Mouse (Mus musculus): Measurements from ENCODE around the gene Slfn8. TPM values are rescaled to one million over a fixed set of nuclear protein-coding genes. Genes with fewer than 3 reads are reported as not detected.
A peak's percentile ranks its signal among the peaks of the same experiment; 100 is the strongest.

Gene Slfn8
- polyA plus RNA-seq, 1 experiment from 2014 or later: 0.26 TPM

DNA sequence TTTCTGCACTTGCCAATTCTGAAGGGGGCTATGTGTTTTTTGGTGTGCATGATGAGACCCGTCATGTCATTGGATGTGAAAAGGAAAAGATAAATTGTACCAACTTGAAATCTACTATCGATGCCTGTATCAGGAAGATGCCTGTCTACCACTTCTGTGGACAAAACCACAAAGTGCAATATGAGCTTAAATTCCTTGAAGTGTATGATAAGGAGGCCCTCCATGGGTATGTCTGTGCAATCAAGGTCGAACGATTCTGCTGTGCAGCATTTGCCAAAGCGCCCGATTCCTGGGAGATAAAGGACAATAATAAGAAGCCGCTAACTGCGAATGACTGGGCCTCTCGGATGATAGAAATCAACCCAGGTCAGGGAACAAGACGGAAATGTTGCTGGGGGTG, 63.7 kb downstream of the Slfn8 start:
- H3K4me3 ChIP-seq (replicated peaks): no peak overlapping the region
- H3K4me2 ChIP-seq: no peak overlapping the region
- no peak for ATAC-seq (ENCODE audit: insufficient number of reproducible peaks, insufficient read depth, low FRiP score, low TSS enrichment, low read depth)
- WGBS: 85% methylated on average over 10 of the region's 10 CpGs
- H3K4me1 ChIP-seq (replicated peaks): 0 out of 2 replicates have a peak, but pooled peaks cover 1% of the 10 kb centered on the region
- no peaks in the 10 kb centered on the region for H3K9me3 ChIP-seq
- peaks cover 42% of the 10 kb centered on the region for H3K27me3 ChIP-seq
- H3K27ac ChIP-seq: no peak overlapping the region
- H3K9ac ChIP-seq (replicated peaks): no peak overlapping the region
- no peaks in the 10 kb centered on the region for H3K36me3 ChIP-seq

DNA sequence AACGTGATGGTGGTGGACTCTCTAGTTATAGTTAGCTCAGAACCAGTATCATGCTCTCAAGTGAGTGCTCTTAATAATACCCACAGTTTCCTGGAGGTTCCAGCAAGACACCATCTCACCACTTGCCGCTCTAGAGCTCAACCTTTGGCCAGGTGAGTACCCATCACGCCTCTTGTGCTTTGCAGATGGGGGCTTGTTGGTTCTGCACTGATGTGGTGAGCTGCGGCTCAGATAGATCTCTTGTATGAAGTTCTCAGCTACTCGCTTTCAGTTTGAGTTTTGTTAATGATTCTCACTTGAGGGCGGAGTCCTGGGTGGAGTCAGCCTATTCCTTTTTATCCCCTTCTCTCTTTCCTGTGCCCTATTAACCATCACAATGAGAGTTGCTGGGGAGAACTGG, 66.0 kb downstream of the Slfn8 start:
- Histone ChIP-seq H3K27ac (no peak overlapping the region), H3K9ac (replicated peaks) (no peak overlapping the region), H3K4me2 (no peak overlapping the region), H3K27me3 (peaks cover 57% of the 10 kb centered on the region), H3K4me3 (replicated peaks) (no peak overlapping the region), H3K4me1 (replicated peaks) (0 out of 2 replicates have a peak, but pooled peaks cover 9% of the 10 kb centered on the region), H3K36me3 (no peaks in the 10 kb centered on the region), H3K9me3 (no peaks in the 10 kb centered on the region)
- 77% methylated on average over 6 of the region's 6 CpGs for WGBS
- ATAC-seq (ENCODE audit: insufficient number of reproducible peaks, insufficient read depth, low FRiP score, low TSS enrichment, low read depth): no peak

GRCm38 (mm10) chr11:82952612-82953542, 67.7 kb downstream of the Slfn8 start:
- 59% methylated on average over 9 of the region's 9 CpGs for WGBS
- Histone ChIP-seq H3K9me3 (no peaks in the 10 kb centered on the region), H3K4me2 (0 out of 2 replicates have a peak overlapping the region, but pooled peaks have one; percentile 28), H3K9ac (replicated peaks) (no peak overlapping the region), H3K4me3 (replicated peaks) (no peak overlapping the region), H3K27me3 (peaks cover 68% of the 10 kb centered on the region), H3K36me3 (no peaks in the 10 kb centered on the region), H3K4me1 (replicated peaks) (0 out of 2 replicates have a peak, but pooled peaks cover 9% of the 10 kb centered on the region), H3K27ac (no peak overlapping the region)
- ATAC-seq (ENCODE audit: insufficient number of reproducible peaks, insufficient read depth, low FRiP score, low TSS enrichment, low read depth): no peak

Small RNAs within 50 kb of the gene (microRNA-seq; reads per million reads assigned to microRNA genes)
- not detected for gene Gm27598
- gene Mir7679: not detected

Other genes with a start within 250 kb of the Slfn8 start
- 48.3 and 48.6 TPM in 2 replicates for gene Lig3, start 239.7 kb downstream of the Slfn8 start, polyA plus RNA-seq (2016; fragmentation: Nextera tagmentation; extraction: Ambion mirVana)
- gene Rffl, start 149.6 kb downstream of the Slfn8 start, polyA plus RNA-seq (2016; fragmentation: Nextera tagmentation; extraction: Ambion mirVana): 18.8 and 19.5 TPM in 2 replicates
- 10.3 and 11.8 TPM in 2 replicates for gene Rad51d, start 130.2 kb downstream of the Slfn8 start, polyA plus RNA-seq (2016; fragmentation: Nextera tagmentation; extraction: Ambion mirVana)
- gene Fndc8, start 128.7 kb downstream of the Slfn8 start, polyA plus RNA-seq (2016; fragmentation: Nextera tagmentation; extraction: Ambion mirVana): 0.32 and 0.49 TPM in 2 replicates
- gene Nle1, start 112.4 kb downstream of the Slfn8 start, polyA plus RNA-seq (2016; fragmentation: Nextera tagmentation; extraction: Ambion mirVana): 39.9 and 46.3 TPM in 2 replicates
- 11.5 and 12.4 TPM in 2 replicates for gene Unc45b, start 110.3 kb downstream of the Slfn8 start, polyA plus RNA-seq (2016; fragmentation: Nextera tagmentation; extraction: Ambion mirVana)
- gene Slfn5, start 69.5 kb downstream of the Slfn8 start, polyA plus RNA-seq (2016; fragmentation: Nextera tagmentation; extraction: Ambion mirVana): 0.41 and 0.58 TPM in 2 replicates
- gene Slfn9, start 29.0 kb downstream of the Slfn8 start, polyA plus RNA-seq (2016; fragmentation: Nextera tagmentation; extraction: Ambion mirVana): 18.7 and 19.0 TPM in 2 replicates
- 1.2 and 1.3 TPM in 2 replicates for gene Slfn2, start 44.3 kb upstream of the Slfn8 start, polyA plus RNA-seq (2016; fragmentation: Nextera tagmentation; extraction: Ambion mirVana)
- gene Slfn1, start 96.0 kb upstream of the Slfn8 start, polyA plus RNA-seq (2016; fragmentation: Nextera tagmentation; extraction: Ambion mirVana): not detected in 2 replicates
- gene Slfn4, start 154.4 kb upstream of the Slfn8 start, polyA plus RNA-seq (2016; fragmentation: Nextera tagmentation; extraction: Ambion mirVana): not detected in 2 replicates
- gene Slfn3, start 170.5 kb upstream of the Slfn8 start, polyA plus RNA-seq (2016; fragmentation: Nextera tagmentation; extraction: Ambion mirVana): 0.49 and 0.77 TPM in 2 replicates

All from limb, embryonic 12.5 days (tissue).